Mouse (Mus musculus): ENCODE results near the gene Gp1bb.

GRCm38 (mm10) chr16:18601447-18601846 is 20.8 kb downstream of the Gp1bb start:
- TF ChIP-seq POLR2A (IDR thresholded peaks at IDR 0.05; ENCODE audit: borderline replicate concordance, insufficient read depth, low read length) (no peak), CTCF (IDR thresholded peaks at IDR 0.05; ENCODE audit: borderline replicate concordance, insufficient read depth, low read depth, low read length) (no peak)
